Mouse (Mus musculus) liver, embryonic 15.5 days (tissue): ENCODE data around the gene Fancc. TPM values are rescaled to one million over a fixed set of nuclear protein-coding genes. Genes with fewer than 3 reads are reported as not detected.
A peak's percentile ranks its signal among the peaks of the same experiment; 100 is the strongest.

Source experiments
- ATAC-seq: fragments of 200-750 bp; cut with Nextera tagmentation; 2 replicates; pipeline ENCODE4 v1.8.0; 2017; ENCODE audit warnings: moderate number of reproducible peaks, mild to moderate bottlenecking, moderate library complexity; ENCODE audit not compliant: insufficient read depth
- H3K27ac ChIP-seq: fragments of 300-500 bp; sonication (generic); replicated peaks from 2 replicates; pipeline ENCODE4 v1.5.1; 2015; ENCODE audit warnings: mild to moderate bottlenecking, inconsistent platforms
- H3K27me3 ChIP-seq: fragments of 300-500 bp; sonication (generic); 2 replicates; pipeline ENCODE4 v1.6.1; 2015; ENCODE audit warnings: mild to moderate bottlenecking, inconsistent platforms
- H3K36me3 ChIP-seq: fragments of 300-500 bp; sonication (generic); replicated peaks from 2 replicates; pipeline ENCODE4 v1.6.1; 2015; ENCODE audit warnings: moderate library complexity, mild to moderate bottlenecking, inconsistent platforms
- H3K4me1 ChIP-seq: fragments of 300-500 bp; sonication (generic); replicated peaks from 2 replicates; pipeline ENCODE4 v1.6.1; 2015; ENCODE audit warnings: inconsistent platforms
- H3K4me2 ChIP-seq: fragments of 300-500 bp; sonication (generic); 2 replicates; pipeline ENCODE4 v1.6.1; 2015; ENCODE audit warnings: moderate library complexity, mild to moderate bottlenecking, inconsistent platforms
- H3K4me3 ChIP-seq: fragments of 300-500 bp; sonication (generic); replicated peaks from 2 replicates; pipeline ENCODE4 v1.5.1; 2015; ENCODE audit warnings: mild to moderate bottlenecking, inconsistent platforms
- H3K9ac ChIP-seq: fragments of 300-500 bp; sonication (generic); 2 replicates; pipeline ENCODE4 v1.6.1; 2015; ENCODE audit warnings: moderate library complexity, mild to moderate bottlenecking, inconsistent platforms
- H3K9me3 ChIP-seq: fragments of 300-500 bp; sonication (generic); replicated peaks from 2 replicates; pipeline ENCODE4 v1.6.1; 2016; ENCODE audit warnings: inconsistent platforms
- WGBS: fragments of 180-500 bp; shearing (Covaris S2); methylation state at CpG from one replicate; pipeline ENCODE4 v1.1.7; 2015; ENCODE audit warnings: mixed read lengths; ENCODE audit not compliant: insufficient replicate concordance; 5-methylcytosine and 5-hydroxymethylcytosine counted together
- polyA plus RNA-seq: library from polyadenylated mRNA; unstranded; fragments of >200 nt; fragmentation: Nextera tagmentation; extraction: Ambion mirVana; gene quantifications from 2 replicates; pipeline ENCODE4 v1.2.1, GENCODE M21; 2015

Gene Fancc
- polyA plus RNA-seq, result 8.2 and 10.2 TPM in 2 replicates

- no peak within 1 kb of the TSS for H3K4me3 ChIP-seq
- no peaks in the 10 kb centered on the region for H3K36me3 ChIP-seq
- ATAC-seq, result no peak
- H3K27me3 ChIP-seq, result peaks cover 7% of the 10 kb centered on the region
- no peaks in the 10 kb centered on the region for H3K9me3 ChIP-seq
- 0 out of 2 replicates have a peak, but pooled peaks cover 4% of the 10 kb centered on the region for H3K4me1 ChIP-seq
- H3K4me2 ChIP-seq, result 0 out of 2 replicates have a peak within 1 kb of the TSS, but pooled peaks have one; percentile 0
- WGBS, result 27% methylated on average over 23 of the region's 23 CpGs
- no peak within 1 kb of the TSS for H3K27ac ChIP-seq
- no peak within 1 kb of the TSS for H3K9ac ChIP-seq
Measured at GRCm38 (mm10) chr13:63496646-63497582, at the start of gene Fancc. Gene Fancc, minus strand, starts transcription at chr13:63497278.

- Histone ChIP-seq H3K36me3 (peaks cover 61% of the 10 kb centered on the region), H3K4me2 (no peak overlapping the region), H3K9ac (no peak overlapping the region), H3K27me3 (no peaks in the 10 kb centered on the region), H3K4me1 (peaks cover 19% of the 10 kb centered on the region; the same call in 1 of the 2 replicates), H3K4me3 (no peak overlapping the region), H3K27ac (no peak overlapping the region), H3K9me3 (no peaks in the 10 kb centered on the region)
- ATAC-seq, result no peak
- 79% methylated on average over 7 of the region's 7 CpGs for WGBS
Measured at GRCm38 (mm10) chr13:63545291-63545690, 48.2 kb upstream of the Fancc start.

DNA sequence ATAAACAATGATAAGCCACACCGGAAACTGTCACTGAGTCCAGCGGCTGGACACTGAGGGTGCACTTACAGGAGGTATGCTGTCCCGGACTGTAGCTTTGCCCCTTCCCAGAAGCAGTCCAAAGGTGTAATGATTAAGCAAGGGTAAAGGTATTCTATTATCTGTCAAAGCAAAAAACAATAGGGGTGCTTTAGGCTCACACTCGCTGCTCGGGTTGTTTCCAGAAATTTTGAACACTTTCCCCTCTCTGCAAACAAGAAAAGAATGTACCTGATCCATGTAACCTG is 47.8 kb upstream of the Fancc start:
- ATAC-seq, result no peak
- H3K9me3 ChIP-seq, result no peaks in the 10 kb centered on the region
- H3K9ac ChIP-seq, result no peak overlapping the region
- WGBS, result 71% methylated on average over 5 of the region's 5 CpGs
- peaks cover 17% of the 10 kb centered on the region; the same call in 1 of the 2 replicates for H3K4me1 ChIP-seq
- peaks cover 62% of the 10 kb centered on the region for H3K36me3 ChIP-seq
- no peaks in the 10 kb centered on the region for H3K27me3 ChIP-seq
- H3K27ac ChIP-seq, result no peak overlapping the region
- no peak overlapping the region for H3K4me2 ChIP-seq
- no peak overlapping the region for H3K4me3 ChIP-seq

- 79% methylated on average over 13 of the region's 13 CpGs for WGBS
- no peaks in the 10 kb centered on the region for H3K9me3 ChIP-seq
- H3K9ac ChIP-seq, result no peak overlapping the region
- no peak overlapping the region for H3K27ac ChIP-seq
- H3K4me2 ChIP-seq, result no peak overlapping the region
- no peak overlapping the region for H3K4me3 ChIP-seq
- 0 out of 2 replicates have a peak, but pooled peaks cover 12% of the 10 kb centered on the region for H3K4me1 ChIP-seq
- H3K27me3 ChIP-seq, result no peaks in the 10 kb centered on the region
- no peak for ATAC-seq
- H3K36me3 ChIP-seq, result peaks cover 68% of the 10 kb centered on the region
Measured at GRCm38 (mm10) chr13:63544119-63544966, 47.3 kb upstream of the Fancc start.

DNA sequence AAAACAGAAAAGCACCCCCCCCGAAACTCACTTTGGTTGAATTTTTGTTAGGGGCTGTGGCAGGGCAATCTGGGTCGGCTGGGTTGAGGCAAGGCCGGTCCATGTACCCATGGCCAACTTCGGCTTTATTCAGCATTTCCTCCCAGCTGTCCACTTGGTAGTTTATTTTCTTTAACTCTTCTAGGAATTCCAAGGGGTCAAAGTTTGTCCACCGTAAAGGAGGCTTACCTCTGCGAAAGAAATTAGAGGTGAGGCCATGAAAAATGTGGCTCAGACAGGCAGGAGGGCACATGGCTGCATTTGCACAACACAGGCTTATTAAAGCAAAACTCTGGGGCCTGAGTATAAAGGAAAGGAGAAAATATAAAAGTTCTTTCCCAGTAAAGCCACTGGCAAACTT is 46.4 kb upstream of the Fancc start:
- no peak overlapping the region for H3K9ac ChIP-seq
- peaks cover 77% of the 10 kb centered on the region for H3K36me3 ChIP-seq
- H3K4me1 ChIP-seq, result 0 out of 2 replicates have a peak, but pooled peaks cover 11% of the 10 kb centered on the region
- no peak overlapping the region for H3K4me2 ChIP-seq
- H3K4me3 ChIP-seq, result no peak overlapping the region
- no peaks in the 10 kb centered on the region for H3K27me3 ChIP-seq
- ATAC-seq, result no peak
- H3K9me3 ChIP-seq, result no peaks in the 10 kb centered on the region
- WGBS, result 76% methylated on average over 6 of the region's 6 CpGs
- no peak overlapping the region for H3K27ac ChIP-seq

DNA sequence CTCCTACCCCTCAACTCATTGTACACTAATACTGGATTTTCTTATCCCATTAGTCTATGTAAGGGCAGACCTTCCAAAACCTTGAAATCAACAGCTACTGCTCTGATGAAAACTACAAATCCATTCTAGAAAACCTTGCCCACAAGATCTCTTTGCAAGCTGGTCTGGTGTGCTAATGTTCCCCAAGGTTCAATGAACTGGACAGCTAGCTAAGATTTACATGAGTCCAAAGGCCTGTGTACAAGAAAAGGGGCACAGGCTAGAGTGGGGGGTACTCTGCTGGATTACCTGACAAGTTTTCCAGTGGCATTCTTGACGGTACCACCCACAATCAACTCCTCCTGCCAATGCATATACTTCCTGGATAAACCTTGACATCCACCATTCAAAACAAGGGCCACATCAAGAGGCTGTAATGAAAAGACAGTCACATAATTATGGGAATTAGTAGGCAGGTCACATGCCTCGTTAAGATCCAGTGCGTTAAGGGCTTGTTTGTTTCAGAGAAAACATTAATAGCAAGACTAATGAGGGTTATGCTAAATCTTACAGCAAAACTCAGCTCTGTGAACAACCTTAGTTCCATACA is 45.8 kb upstream of the Fancc start:
- Histone ChIP-seq H3K4me2 (no peak overlapping the region), H3K27ac (no peak overlapping the region), H3K9ac (no peak overlapping the region), H3K4me1 (0 out of 2 replicates have a peak, but pooled peaks cover 11% of the 10 kb centered on the region), H3K36me3 (peaks cover 82% of the 10 kb centered on the region), H3K4me3 (no peak overlapping the region), H3K27me3 (no peaks in the 10 kb centered on the region), H3K9me3 (no peaks in the 10 kb centered on the region)
- WGBS, result 79% methylated on average over 3 of the region's 3 CpGs
- no peak for ATAC-seq

DNA sequence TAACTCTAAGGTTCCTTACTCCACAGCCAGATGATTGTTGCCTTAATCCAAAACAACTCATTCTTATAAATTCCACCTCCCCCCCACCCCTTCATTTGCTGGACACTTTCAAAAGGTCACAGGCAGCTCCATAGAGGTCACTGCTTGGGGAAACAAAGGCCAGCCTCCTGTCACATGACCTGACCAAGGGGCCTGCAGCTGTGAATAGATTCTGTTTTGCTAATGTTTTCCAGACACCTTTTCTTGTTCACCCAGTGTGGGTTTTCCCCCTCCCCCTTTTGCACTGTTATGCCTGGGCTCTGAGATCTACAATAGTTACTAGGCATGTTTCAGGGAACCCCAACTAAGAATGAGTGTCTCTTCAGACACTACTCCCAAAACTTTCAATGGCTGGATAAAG is 44.4 kb upstream of the Fancc start:
- Histone ChIP-seq H3K4me2 (no peak overlapping the region), H3K9me3 (no peaks in the 10 kb centered on the region), H3K36me3 (peaks cover 88% of the 10 kb centered on the region), H3K4me1 (0 out of 2 replicates have a peak, but pooled peaks cover 11% of the 10 kb centered on the region), H3K27ac (no peak overlapping the region), H3K4me3 (no peak overlapping the region), H3K9ac (no peak overlapping the region), H3K27me3 (no peaks in the 10 kb centered on the region)
- ATAC-seq, result no peak

- no peak overlapping the region for H3K27ac ChIP-seq
- 0 out of 2 replicates have a peak, but pooled peaks cover 6% of the 10 kb centered on the region for H3K4me1 ChIP-seq
- H3K9me3 ChIP-seq, result no peaks in the 10 kb centered on the region
- H3K4me3 ChIP-seq, result no peak overlapping the region
- no peak for ATAC-seq
- H3K9ac ChIP-seq, result no peak overlapping the region
- no peak overlapping the region for H3K4me2 ChIP-seq
- H3K36me3 ChIP-seq, result peaks cover 92% of the 10 kb centered on the region
- WGBS, result 82% methylated on average over 12 of the region's 12 CpGs
- H3K27me3 ChIP-seq, result no peaks in the 10 kb centered on the region
Measured at GRCm38 (mm10) chr13:63540584-63540983, 43.5 kb upstream of the Fancc start.

GRCm38 (mm10) chr13:63534981-63535380 is 37.9 kb upstream of the Fancc start:
- Histone ChIP-seq H3K9me3 (no peaks in the 10 kb centered on the region), H3K4me3 (no peak overlapping the region), H3K36me3 (peaks cover 100% of the 10 kb centered on the region), H3K9ac (no peak overlapping the region), H3K4me1 (0 out of 2 replicates have a peak, but pooled peaks cover 4% of the 10 kb centered on the region), H3K27me3 (no peaks in the 10 kb centered on the region), H3K4me2 (no peak overlapping the region), H3K27ac (no peak overlapping the region)
- WGBS, result 74% methylated on average over 4 of the region's 4 CpGs
- ATAC-seq, result no peak

DNA sequence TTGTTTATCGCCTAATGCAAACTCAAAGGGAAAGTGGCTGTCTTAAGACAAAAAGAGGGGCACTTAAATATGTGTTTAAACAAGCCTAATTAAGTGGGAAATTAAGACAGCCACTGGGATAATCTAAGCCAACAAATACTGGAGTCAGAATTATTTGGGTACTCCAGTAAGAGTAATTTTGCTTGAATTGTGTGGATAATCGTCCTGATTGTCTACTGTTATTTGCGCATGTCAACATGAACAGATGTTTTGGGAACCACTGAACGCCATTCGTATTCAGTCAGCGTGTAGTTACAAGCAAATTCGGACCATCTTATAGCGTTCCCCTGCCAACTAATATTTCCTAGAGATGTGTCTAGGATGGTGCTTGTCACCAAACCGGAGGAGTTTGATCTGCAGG is 33.8 kb upstream of the Fancc start:
- no peak for ATAC-seq
- 81% methylated on average over 9 of the region's 9 CpGs for WGBS
- Histone ChIP-seq H3K36me3 (peaks cover 94% of the 10 kb centered on the region), H3K4me1 (peaks cover 24% of the 10 kb centered on the region), H3K27me3 (no peaks in the 10 kb centered on the region), H3K27ac (no peak overlapping the region), H3K9me3 (no peaks in the 10 kb centered on the region), H3K4me2 (no peak overlapping the region), H3K9ac (no peak overlapping the region), H3K4me3 (no peak overlapping the region)

- Histone ChIP-seq H3K4me2 (no peak overlapping the region), H3K4me3 (no peak overlapping the region), H3K4me1 (peaks cover 24% of the 10 kb centered on the region), H3K36me3 (peaks cover 92% of the 10 kb centered on the region), H3K27ac (no peak overlapping the region), H3K9me3 (no peaks in the 10 kb centered on the region), H3K9ac (no peak overlapping the region), H3K27me3 (no peaks in the 10 kb centered on the region)
- no peak for ATAC-seq
- WGBS, result 65% methylated on average over 3 of the region's 3 CpGs
Measured at GRCm38 (mm10) chr13:63530371-63530764, 33.3 kb upstream of the Fancc start.
